Mouse (Mus musculus) hindbrain, embryonic 12.5 days (tissue): ENCODE measurements around the gene Tlk1. TPM values are rescaled to one million over a fixed set of nuclear protein-coding genes. Genes with fewer than 3 reads are reported as not detected.
"Not testable (repeated sequence)": the region's sequence is repeated elsewhere in the genome, so short reads cannot be mapped to it uniquely, and the experiment has no call there.

Source experiments
- ATAC-seq: fragments of 200-750 bp; cut with Nextera tagmentation; 2 replicates; pipeline ENCODE4 v1.8.0; 2017; ENCODE audit warnings: moderate TSS enrichment; ENCODE audit not compliant: low FRiP score
- H3K27ac ChIP-seq: fragments of 300-500 bp; sonication (generic); 2 replicates; pipeline ENCODE4 v1.5.1; 2016; ENCODE audit warnings: mild to moderate bottlenecking
- H3K27me3 ChIP-seq: fragments of 300-500 bp; sonication (generic); 2 replicates; pipeline ENCODE4 v1.6.1; 2016; ENCODE audit warnings: mild to moderate bottlenecking
- H3K36me3 ChIP-seq: fragments of 300-500 bp; sonication (generic); 2 replicates; pipeline ENCODE4 v1.6.1; 2016; ENCODE audit warnings: mild to moderate bottlenecking
- H3K4me1 ChIP-seq: fragments of 300-500 bp; sonication (generic); 2 replicates; pipeline ENCODE4 v1.6.1; 2016
- H3K4me2 ChIP-seq: fragments of 300-500 bp; sonication (generic); replicated peaks from 2 replicates; pipeline ENCODE4 v1.6.1; 2016; ENCODE audit warnings: mild to moderate bottlenecking
- H3K4me3 ChIP-seq: fragments of 300-500 bp; sonication (generic); 2 replicates; pipeline ENCODE4 v1.5.1; 2016; ENCODE audit warnings: mild to moderate bottlenecking
- H3K9ac ChIP-seq: fragments of 300-500 bp; sonication (generic); 2 replicates; pipeline ENCODE4 v1.6.1; 2016; ENCODE audit warnings: mild to moderate bottlenecking, moderate library complexity
- H3K9me3 ChIP-seq: fragments of 300-500 bp; sonication (generic); replicated peaks from 2 replicates; pipeline ENCODE4 v1.6.1; 2016; ENCODE audit warnings: mild to moderate bottlenecking
- WGBS: fragments of 180-500 bp; shearing (Covaris S2); methylation state at CpG from one replicate; pipeline ENCODE4 v1.1.7; 2016; 5-methylcytosine and 5-hydroxymethylcytosine counted together
- polyA plus RNA-seq: library from polyadenylated mRNA; unstranded; fragments of >200 nt; fragmentation: Nextera tagmentation; extraction: Ambion mirVana; gene quantifications from 2 replicates; pipeline ENCODE4 v1.2.1, GENCODE M21; 2016

Tlk1 gene
- polyA plus RNA-seq, 1 experiment from 2014 or later = 41.1 TPM

- ATAC-seq = no peak
Measured at GRCm38 (mm10) chr2:70808681-70809080, 16.8 kb downstream of the Tlk1 start.

DNA sequence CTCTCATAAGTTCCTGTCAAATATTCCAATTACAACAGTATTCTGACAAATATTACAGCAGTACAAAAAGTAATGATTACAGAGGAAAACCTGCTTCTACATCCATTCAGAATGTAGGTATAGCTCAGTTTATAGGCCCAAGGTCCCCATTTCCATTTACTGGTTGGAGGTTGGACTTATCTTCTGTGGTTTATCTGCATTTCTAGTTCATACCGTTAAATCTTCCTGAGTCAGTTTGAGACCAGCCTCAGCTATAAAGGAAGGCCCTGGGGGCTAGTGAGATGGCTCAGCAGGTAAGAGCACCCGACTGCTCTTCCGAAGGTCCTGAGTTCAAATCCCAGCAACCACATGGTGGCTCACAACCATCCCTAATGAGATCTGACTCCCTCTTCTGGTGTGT lies 17.9 kb downstream of the Tlk1 start:
- H3K4me2 ChIP-seq, H3K9ac ChIP-seq, H3K9me3 ChIP-seq, H3K4me1 ChIP-seq, H3K4me3 ChIP-seq, H3K27ac ChIP-seq, ATAC-seq, H3K27me3 ChIP-seq, H3K36me3 ChIP-seq: not testable (repeated sequence)
- 93% methylated on average over 3 of the region's 3 CpGs for WGBS

More at GRCm38 (mm10) chr2:70808681-70809080, 16.8 kb downstream of the Tlk1 start:
- Histone ChIP-seq H3K36me3 (peaks cover 5% of the 10 kb centered on the region; the same call in 1 of the 2 replicates), H3K4me1 (no peaks in the 10 kb centered on the region), H3K4me3 (no peak overlapping the region), H3K9ac (no peak overlapping the region), H3K27ac (no peak overlapping the region), H3K9me3 (0 out of 2 replicates have a peak, but pooled peaks cover 2% of the 10 kb centered on the region), H3K27me3 (no peaks in the 10 kb centered on the region), H3K4me2 (no peak overlapping the region)

DNA sequence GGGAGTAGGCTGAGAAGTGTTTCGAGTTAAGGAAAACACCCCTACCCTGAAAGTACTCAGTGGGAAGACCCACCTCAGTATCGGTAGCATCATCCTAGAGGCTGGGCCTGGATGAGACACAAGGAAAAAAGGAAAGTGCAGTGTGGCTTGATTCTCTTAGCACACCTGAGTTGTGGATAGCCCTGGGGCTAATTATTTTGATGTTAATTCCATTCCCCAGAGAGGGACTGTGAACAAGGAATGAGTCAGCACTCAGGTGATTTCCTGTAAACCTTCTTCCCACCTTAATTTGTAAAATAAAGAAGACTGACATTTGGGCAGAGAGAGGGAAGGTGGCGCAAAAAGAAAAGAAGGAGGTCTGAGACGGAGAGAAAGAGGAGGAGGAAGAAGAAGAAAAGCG lies 19.5 kb downstream of the Tlk1 start:
- Histone ChIP-seq H3K4me1 (peaks cover 6% of the 10 kb centered on the region; the same call in 1 of the 2 replicates), H3K9ac (no peak overlapping the region), H3K27me3 (no peaks in the 10 kb centered on the region), H3K27ac (no peak overlapping the region), H3K4me2 (no peak overlapping the region), H3K36me3 (peaks cover 5% of the 10 kb centered on the region; the same call in 1 of the 2 replicates), H3K9me3 (0 out of 2 replicates have a peak, but pooled peaks cover 2% of the 10 kb centered on the region), H3K4me3 (no peak overlapping the region)
- 83% methylated on average over 5 of the region's 5 CpGs for WGBS
- ATAC-seq = no peak

DNA sequence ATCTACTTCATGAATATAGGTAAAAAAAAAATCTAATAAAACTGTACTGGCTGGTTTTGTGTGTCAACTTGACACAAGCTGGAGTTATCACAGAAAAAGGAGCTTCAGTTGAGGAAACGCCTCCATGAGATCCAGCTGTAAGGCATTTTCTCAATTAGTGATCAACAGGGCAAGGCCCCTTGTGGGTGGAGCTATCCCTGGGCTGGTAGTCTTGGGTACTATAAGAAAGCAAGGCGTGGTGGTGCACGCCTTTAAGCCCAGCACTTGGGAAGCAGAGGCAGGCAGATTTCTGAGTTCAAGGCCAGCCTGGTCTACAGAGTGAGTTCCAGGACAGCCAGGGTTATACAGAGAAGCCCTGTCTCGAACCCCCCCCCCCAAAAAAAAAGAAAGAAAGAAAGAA lies 21.8 kb downstream of the Tlk1 start:
- not testable (repeated sequence) for H3K9ac ChIP-seq, H3K4me2 ChIP-seq, H3K4me1 ChIP-seq, H3K9me3 ChIP-seq, H3K27ac ChIP-seq, ATAC-seq, H3K27me3 ChIP-seq, H3K4me3 ChIP-seq, H3K36me3 ChIP-seq
- 82% methylated on average over 4 of the region's 4 CpGs for WGBS

DNA sequence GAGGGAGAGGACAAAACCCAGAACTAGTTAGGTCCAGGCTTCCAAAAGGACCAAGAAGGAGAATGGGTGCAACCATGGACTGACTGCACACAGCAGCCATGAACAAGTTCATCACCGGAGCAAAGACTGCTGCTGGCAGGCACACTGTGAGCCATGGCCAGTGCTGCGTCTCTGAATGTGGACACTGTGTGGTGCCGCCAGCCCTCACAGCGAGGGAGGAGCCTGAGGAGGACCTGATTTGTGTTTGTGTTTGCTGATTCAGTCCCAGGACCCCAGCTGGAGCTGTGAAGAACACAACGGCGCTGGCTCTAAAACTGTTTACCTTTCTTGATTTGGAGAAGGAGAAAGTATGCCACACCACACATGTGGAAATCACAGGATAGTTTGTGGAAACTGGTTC lies 22.9 kb downstream of the Tlk1 start:
- Histone ChIP-seq H3K4me3 (no peak overlapping the region), H3K27ac (no peak overlapping the region), H3K36me3 (peaks cover 5% of the 10 kb centered on the region; the same call in 1 of the 2 replicates), H3K4me1 (peaks cover 6% of the 10 kb centered on the region; the same call in 1 of the 2 replicates), H3K27me3 (no peaks in the 10 kb centered on the region), H3K9ac (no peak overlapping the region), H3K9me3 (0 out of 2 replicates have a peak, but pooled peaks cover 2% of the 10 kb centered on the region), H3K4me2 (no peak overlapping the region)
- WGBS = 38% methylated on average over 6 of the region's 6 CpGs
- no peak for ATAC-seq

- no peak for ATAC-seq
Measured at GRCm38 (mm10) chr2:70801543-70801942, 24.0 kb downstream of the Tlk1 start.

GRCm38 (mm10) chr2:70800396-70800795 lies 25.1 kb downstream of the Tlk1 start:
- Histone ChIP-seq H3K9me3 (0 out of 2 replicates have a peak, but pooled peaks cover 2% of the 10 kb centered on the region), H3K4me1 (peaks cover 6% of the 10 kb centered on the region; the same call in 1 of the 2 replicates), H3K9ac (no peak overlapping the region), H3K4me2 (no peak overlapping the region), H3K4me3 (no peak overlapping the region), H3K27me3 (no peaks in the 10 kb centered on the region), H3K36me3 (peaks cover 5% of the 10 kb centered on the region; the same call in 1 of the 2 replicates), H3K27ac (no peak overlapping the region)
- ATAC-seq = no peak
- WGBS = 93% methylated on average over 1 of the region's 1 CpGs

More at GRCm38 (mm10) chr2:70801543-70801942, 24.0 kb downstream of the Tlk1 start:
- H3K4me3 ChIP-seq = no peak overlapping the region
- H3K9ac ChIP-seq = no peak overlapping the region
- no peak overlapping the region for H3K27ac ChIP-seq
- no peaks in the 10 kb centered on the region for H3K27me3 ChIP-seq
- no peak overlapping the region for H3K4me2 ChIP-seq
- H3K4me1 ChIP-seq = peaks cover 6% of the 10 kb centered on the region; the same call in 1 of the 2 replicates
- H3K36me3 ChIP-seq = peaks cover 5% of the 10 kb centered on the region; the same call in 1 of the 2 replicates
- H3K9me3 ChIP-seq = 0 out of 2 replicates have a peak, but pooled peaks cover 2% of the 10 kb centered on the region

DNA sequence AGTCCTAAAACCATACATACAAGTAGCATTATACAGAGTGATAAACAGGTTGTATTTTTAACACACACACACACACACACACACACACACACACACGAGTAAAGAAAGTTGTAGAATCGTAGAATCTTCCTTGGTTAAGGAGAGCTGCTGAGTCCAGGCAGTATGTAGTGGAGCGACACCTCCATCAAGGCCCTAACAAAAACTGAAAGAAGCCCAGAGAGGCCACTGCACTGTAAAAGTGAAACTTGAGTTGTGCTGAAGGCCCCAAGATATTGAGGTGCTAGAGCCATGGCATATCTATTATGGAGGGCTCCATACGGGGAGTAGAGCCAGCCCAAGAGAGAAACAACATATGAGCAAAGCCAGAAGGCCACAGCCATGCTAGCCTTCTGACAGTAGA lies 32.3 kb downstream of the Tlk1 start:
- no peak overlapping the region for H3K9ac ChIP-seq
- H3K27ac ChIP-seq = no peak overlapping the region
- H3K4me3 ChIP-seq = no peak overlapping the region
- H3K9me3 ChIP-seq = no peaks in the 10 kb centered on the region
- 93% methylated on average over 4 of the region's 4 CpGs for WGBS
- ATAC-seq = no peak
- H3K4me1 ChIP-seq = no peaks in the 10 kb centered on the region
- no peaks in the 10 kb centered on the region for H3K27me3 ChIP-seq
- H3K36me3 ChIP-seq = 0 out of 2 replicates have a peak, but pooled peaks cover 7% of the 10 kb centered on the region
- no peak overlapping the region for H3K4me2 ChIP-seq

GRCm38 (mm10) chr2:70790246-70790645 lies 35.3 kb downstream of the Tlk1 start:
- Histone ChIP-seq H3K27me3 (no peaks in the 10 kb centered on the region), H3K9me3 (no peaks in the 10 kb centered on the region), H3K4me1 (no peaks in the 10 kb centered on the region), H3K4me3 (no peak overlapping the region), H3K27ac (no peak overlapping the region), H3K36me3 (0 out of 2 replicates have a peak, but pooled peaks cover 7% of the 10 kb centered on the region), H3K9ac (no peak overlapping the region), H3K4me2 (no peak overlapping the region)
- WGBS = 84% methylated on average over 2 of the region's 2 CpGs
- ATAC-seq = no peak

- H3K4me1 ChIP-seq = no peaks in the 10 kb centered on the region
- H3K4me3 ChIP-seq = no peak overlapping the region
- H3K9ac ChIP-seq = no peak overlapping the region
- H3K27ac ChIP-seq = no peak overlapping the region
- no peaks in the 10 kb centered on the region for H3K27me3 ChIP-seq
- 0 out of 2 replicates have a peak, but pooled peaks cover under 1% of the 10 kb centered on the region for H3K36me3 ChIP-seq
- no peaks in the 10 kb centered on the region for H3K9me3 ChIP-seq
- no peak overlapping the region for H3K4me2 ChIP-seq
- WGBS = 91% methylated on average over 3 of the region's 3 CpGs
- ATAC-seq = no peak
Measured at GRCm38 (mm10) chr2:70789331-70789730, 36.2 kb downstream of the Tlk1 start.

- Histone ChIP-seq H3K27ac (no peak overlapping the region), H3K9me3 (no peaks in the 10 kb centered on the region), H3K9ac (no peak overlapping the region), H3K4me2 (no peak overlapping the region), H3K4me1 (no peaks in the 10 kb centered on the region), H3K36me3 (no peaks in the 10 kb centered on the region), H3K27me3 (no peaks in the 10 kb centered on the region), H3K4me3 (no peak overlapping the region)
- ATAC-seq = no peak
- 81% methylated on average over 4 of the region's 4 CpGs for WGBS
Measured at GRCm38 (mm10) chr2:70784447-70784846, 41.1 kb downstream of the Tlk1 start.

DNA sequence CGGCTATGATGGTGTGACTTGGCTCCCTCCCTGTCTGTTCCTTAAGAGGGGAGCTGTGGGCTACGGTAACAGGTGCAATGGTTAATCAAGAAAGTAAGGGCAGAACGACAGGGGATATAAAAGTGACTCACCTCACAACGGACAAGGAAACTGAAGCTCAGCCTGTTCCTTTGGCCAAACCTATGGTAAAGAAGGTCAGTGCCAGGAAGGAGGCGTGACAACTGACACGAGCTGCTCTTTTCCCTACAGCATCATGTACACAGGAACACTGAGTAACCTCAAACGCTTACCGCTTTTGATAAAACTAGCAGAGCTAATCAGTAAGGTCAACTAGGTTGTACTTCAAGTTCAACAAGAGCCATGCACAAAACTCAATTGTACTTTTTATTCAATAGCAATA lies 42.0 kb downstream of the Tlk1 start:
- Histone ChIP-seq H3K9me3 (no peaks in the 10 kb centered on the region), H3K4me1 (no peaks in the 10 kb centered on the region), H3K9ac (no peak overlapping the region), H3K4me3 (no peak overlapping the region), H3K4me2 (no peak overlapping the region), H3K27ac (no peak overlapping the region), H3K27me3 (no peaks in the 10 kb centered on the region), H3K36me3 (no peaks in the 10 kb centered on the region)
- ATAC-seq = no peak
- 94% methylated on average over 8 of the region's 8 CpGs for WGBS

- H3K36me3 ChIP-seq = no peaks in the 10 kb centered on the region
- H3K9ac ChIP-seq = no peak overlapping the region
- H3K27me3 ChIP-seq = no peaks in the 10 kb centered on the region
- 98% methylated on average over 1 of the region's 1 CpGs for WGBS
- H3K4me3 ChIP-seq = no peak overlapping the region
- no peaks in the 10 kb centered on the region for H3K4me1 ChIP-seq
- no peaks in the 10 kb centered on the region for H3K9me3 ChIP-seq
- H3K27ac ChIP-seq = no peak overlapping the region
- no peak for ATAC-seq
- no peak overlapping the region for H3K4me2 ChIP-seq
Measured at GRCm38 (mm10) chr2:70779634-70780033, 45.9 kb downstream of the Tlk1 start.
